Mouse (Mus musculus) intestine, embryonic 16.5 days (tissue): ENCODE results near the gene Efcab14. TPM values are rescaled to one million over a fixed set of nuclear protein-coding genes. Genes with fewer than 3 reads are reported as not detected.

Experiments
- ATAC-seq: fragments of 200-750 bp; cut with Nextera tagmentation; 2 replicates; pipeline ENCODE4 v1.8.0; 2017; ENCODE audit warnings: moderate TSS enrichment, moderate library complexity
- H3K27ac ChIP-seq: fragments of 300-500 bp; sonication (generic); 2 replicates; pipeline ENCODE4 v1.5.1; 2014; ENCODE audit warnings: mild to moderate bottlenecking, low read length
- H3K27me3 ChIP-seq: fragments of 300-500 bp; sonication (generic); replicated peaks from 2 replicates; pipeline ENCODE4 v1.6.1; 2014; ENCODE audit warnings: low read length, control low read depth, mixed read lengths; ENCODE audit not compliant: control insufficient read depth, insufficient read depth
- H3K36me3 ChIP-seq: fragments of 300-500 bp; sonication (generic); 2 replicates; pipeline ENCODE4 v1.6.1; 2014; ENCODE audit warnings: low read length, control low read depth; ENCODE audit not compliant: control insufficient read depth, insufficient read depth
- H3K4me1 ChIP-seq: fragments of 300-500 bp; sonication (generic); 2 replicates; pipeline ENCODE4 v1.6.1; 2014; ENCODE audit warnings: low read length, control low read depth, mixed read lengths; ENCODE audit not compliant: control insufficient read depth, insufficient read depth
- H3K4me2 ChIP-seq: fragments of 300-500 bp; sonication (generic); 2 replicates; pipeline ENCODE4 v1.6.1; 2014; ENCODE audit warnings: low read depth, low read length, control low read depth
- H3K4me3 ChIP-seq: fragments of 300-500 bp; sonication (generic); 2 replicates; pipeline ENCODE4 v1.5.1; 2014; ENCODE audit warnings: mild to moderate bottlenecking, low read length
- H3K9ac ChIP-seq: fragments of 300-500 bp; sonication (generic); 2 replicates; pipeline ENCODE4 v1.6.1; 2014; ENCODE audit warnings: low read depth, low read length
- H3K9me3 ChIP-seq: fragments of 300-500 bp; sonication (generic); 2 replicates; pipeline ENCODE4 v1.6.1; 2016; ENCODE audit warnings: low read length, control low read depth; ENCODE audit not compliant: control insufficient read depth
- WGBS: fragments of 180-500 bp; shearing (Covaris S2); extraction: QIAGEN DNeasy Blood & Tissue Kit; methylation state at CpG from one replicate; pipeline ENCODE4 v1.1.7; 2014; 5-methylcytosine and 5-hydroxymethylcytosine counted together
- polyA plus RNA-seq: library from polyadenylated mRNA; unstranded; fragments of >200 nt; fragmentation: Nextera tagmentation; extraction: Ambion mirVana; gene quantifications from 2 replicates; pipeline ENCODE4 v1.2.1, GENCODE M21; 2015

Gene Efcab14
- polyA plus RNA-seq, 1 experiment from 2014 or later = 32.9 TPM

DNA sequence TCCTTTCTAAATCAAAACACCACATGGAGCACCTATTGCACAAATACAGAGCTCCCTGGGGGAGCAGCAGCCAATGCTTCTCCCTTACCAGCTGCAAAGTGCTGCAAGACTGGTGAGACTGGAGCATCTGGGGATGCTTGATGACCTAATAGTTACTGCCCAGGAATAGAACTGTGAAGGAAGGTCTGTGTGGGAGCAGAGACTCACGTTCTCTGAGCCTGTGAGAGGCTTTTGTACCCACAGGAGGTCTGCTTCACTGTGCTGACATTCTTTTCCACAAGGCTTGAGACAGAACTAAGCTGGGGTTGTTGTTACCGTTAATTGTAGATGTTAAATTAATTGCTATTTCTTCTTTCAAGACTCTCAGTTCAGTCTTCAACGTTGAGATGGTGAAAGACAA is 53.3 kb downstream of the Efcab14 start:
- H3K4me1 ChIP-seq = peaks cover 6% of the 10 kb centered on the region
- no peak overlapping the region for H3K27ac ChIP-seq
- no peak overlapping the region for H3K4me3 ChIP-seq
- no peak overlapping the region for H3K9ac ChIP-seq
- H3K36me3 ChIP-seq = peaks cover 2% of the 10 kb centered on the region; the same call in 1 of the 2 replicates
- H3K4me2 ChIP-seq = no peak overlapping the region
- no peaks in the 10 kb centered on the region for H3K27me3 ChIP-seq
- 80% methylated on average over 3 of the region's 3 CpGs for WGBS
- no peaks in the 10 kb centered on the region for H3K9me3 ChIP-seq
- no peak for ATAC-seq

DNA sequence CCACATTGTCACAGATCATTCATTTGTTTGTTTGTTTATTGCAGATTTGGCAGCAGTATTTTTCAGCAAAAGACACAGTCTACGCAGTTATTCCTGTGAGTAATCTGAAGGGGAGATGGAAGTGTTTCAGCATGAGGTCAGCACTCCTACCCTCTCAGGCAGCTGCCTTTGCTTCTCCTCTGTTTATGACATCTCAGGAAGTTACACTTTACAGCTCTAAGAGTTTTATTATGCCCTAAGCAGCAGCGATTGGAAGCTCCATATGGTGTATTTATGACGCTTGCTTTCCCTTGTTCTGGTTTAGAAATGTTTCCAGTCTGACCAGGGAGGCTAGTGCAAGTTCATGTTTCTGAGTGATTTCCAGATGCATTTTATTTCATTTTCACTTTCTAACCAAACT is 57.8 kb downstream of the Efcab14 start:
- Histone ChIP-seq H3K9me3 (no peaks in the 10 kb centered on the region), H3K36me3 (peaks cover 8% of the 10 kb centered on the region; the same call in 1 of the 2 replicates), H3K27ac (peak overlapping the region; percentile 70), H3K4me2 (no peak overlapping the region), H3K4me3 (no peak overlapping the region), H3K4me1 (peaks cover 6% of the 10 kb centered on the region; the same call in 1 of the 2 replicates), H3K9ac (no peak overlapping the region), H3K27me3 (no peaks in the 10 kb centered on the region)
- 37% methylated on average over 3 of the region's 3 CpGs for WGBS
- peak; percentile 96 for ATAC-seq

DNA sequence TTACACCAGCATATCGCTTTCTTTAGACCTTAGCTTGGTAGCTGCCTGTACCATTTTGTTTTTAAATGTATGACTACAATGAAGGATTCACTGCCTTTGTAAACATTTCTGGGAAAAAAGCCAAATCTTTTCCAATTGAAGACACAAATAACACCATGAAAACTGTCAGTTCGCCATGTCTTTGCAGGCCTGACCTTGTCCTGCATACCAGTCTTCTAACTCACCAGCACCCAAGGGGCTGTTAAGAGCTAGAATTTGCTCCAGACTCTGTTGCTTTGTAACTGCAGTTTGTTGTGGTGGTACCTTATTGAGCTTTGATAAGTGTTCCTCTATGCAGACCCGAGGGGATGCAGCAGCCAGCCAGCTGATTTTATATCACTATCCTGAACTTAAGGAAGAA is 62.4 kb downstream of the Efcab14 start:
- Histone ChIP-seq H3K27me3 (no peaks in the 10 kb centered on the region), H3K9me3 (no peaks in the 10 kb centered on the region), H3K4me1 (peaks cover 3% of the 10 kb centered on the region; the same call in 1 of the 2 replicates), H3K9ac (no peak overlapping the region), H3K27ac (no peak overlapping the region), H3K4me2 (no peak overlapping the region), H3K36me3 (peaks cover 6% of the 10 kb centered on the region; the same call in 1 of the 2 replicates), H3K4me3 (no peak overlapping the region)
- no peak for ATAC-seq
- WGBS = 75% methylated on average over 3 of the region's 3 CpGs

DNA sequence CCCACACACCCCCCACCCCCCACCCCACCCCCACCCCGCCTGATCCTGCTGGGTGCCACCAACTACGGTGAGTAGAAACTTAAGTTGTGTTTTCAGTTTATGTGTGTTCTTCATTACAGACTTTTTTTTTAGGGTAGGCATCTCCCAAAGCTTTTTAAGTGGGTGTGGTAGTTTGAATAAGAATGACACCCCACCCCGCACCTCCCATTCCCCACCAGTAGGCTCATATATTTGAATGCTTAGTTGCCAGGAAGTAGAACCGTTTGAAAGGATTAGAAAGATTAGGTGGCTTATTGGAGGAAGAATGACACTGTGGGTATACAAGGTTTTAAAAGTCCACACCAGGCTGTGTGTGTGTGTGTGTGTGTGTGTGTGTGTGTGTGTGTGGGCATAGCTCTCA is 74.8 kb downstream of the Efcab14 start:
- no peaks in the 10 kb centered on the region for H3K9me3 ChIP-seq
- H3K36me3 ChIP-seq = no peaks in the 10 kb centered on the region
- no peak overlapping the region for H3K4me2 ChIP-seq
- no peak overlapping the region for H3K27ac ChIP-seq
- H3K27me3 ChIP-seq = no peaks in the 10 kb centered on the region
- no peak for ATAC-seq
- no peak overlapping the region for H3K9ac ChIP-seq
- H3K4me1 ChIP-seq = no peaks in the 10 kb centered on the region
- WGBS = 84% methylated on average over 4 of the region's 4 CpGs
- H3K4me3 ChIP-seq = no peak overlapping the region

DNA sequence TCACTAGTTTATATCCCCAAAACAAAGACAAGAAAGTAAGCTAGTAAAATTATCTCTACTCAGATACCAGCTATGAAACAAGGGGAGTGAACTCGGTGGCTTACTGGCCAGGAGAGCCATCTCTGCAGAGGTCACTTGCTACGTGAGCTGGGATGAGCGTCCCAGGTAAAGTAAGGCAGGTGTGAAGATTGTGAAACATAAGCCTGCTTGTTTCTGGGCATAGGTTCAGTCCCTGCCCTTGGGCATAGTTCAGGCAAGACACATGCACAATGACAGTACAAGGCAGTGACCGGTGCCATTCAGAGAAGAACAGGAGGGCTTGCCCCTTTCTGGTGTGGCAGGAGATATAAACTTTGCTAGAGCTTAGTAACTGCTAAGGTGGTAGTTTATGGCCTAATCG is 78.1 kb downstream of the Efcab14 start:
- no peak for ATAC-seq
- Histone ChIP-seq H3K4me1 (no peaks in the 10 kb centered on the region), H3K9me3 (no peaks in the 10 kb centered on the region), H3K27ac (no peak overlapping the region), H3K36me3 (no peaks in the 10 kb centered on the region), H3K9ac (no peak overlapping the region), H3K4me2 (no peak overlapping the region), H3K27me3 (no peaks in the 10 kb centered on the region), H3K4me3 (no peak overlapping the region)
- WGBS = 89% methylated on average over 5 of the region's 5 CpGs

GRCm38 (mm10) chr4:115820199-115820598 is 82.7 kb downstream of the Efcab14 start:
- 66% methylated on average over 3 of the region's 3 CpGs for WGBS
- no peak overlapping the region for H3K27ac ChIP-seq
- no peaks in the 10 kb centered on the region for H3K36me3 ChIP-seq
- no peak overlapping the region for H3K9ac ChIP-seq
- H3K4me3 ChIP-seq = no peak overlapping the region
- H3K9me3 ChIP-seq = no peaks in the 10 kb centered on the region
- H3K27me3 ChIP-seq = no peaks in the 10 kb centered on the region
- H3K4me2 ChIP-seq = no peak overlapping the region
- no peak for ATAC-seq
- 0 out of 2 replicates have a peak, but pooled peaks cover 5% of the 10 kb centered on the region for H3K4me1 ChIP-seq

DNA sequence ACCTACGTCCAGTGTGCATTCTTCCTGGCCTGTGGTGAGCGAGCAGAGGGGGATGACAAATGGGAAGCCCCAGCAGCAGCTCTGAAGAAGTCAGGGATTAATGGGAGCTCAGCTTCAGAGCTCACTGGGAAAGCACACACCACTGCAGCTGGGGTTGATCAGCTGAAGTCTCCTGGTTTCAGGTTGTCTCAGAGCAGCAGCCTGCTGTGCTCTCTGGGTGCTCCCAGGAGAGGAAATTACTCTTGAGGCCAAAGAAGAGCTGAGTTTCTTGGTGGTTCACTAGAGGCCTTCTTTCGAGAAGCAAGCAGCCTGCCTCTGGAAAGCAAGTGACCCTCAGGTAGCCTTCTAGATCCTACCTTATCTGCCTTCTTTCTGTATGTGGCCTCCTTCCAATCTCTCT is 83.4 kb downstream of the Efcab14 start:
- no peaks in the 10 kb centered on the region for H3K36me3 ChIP-seq
- no peak overlapping the region for H3K9ac ChIP-seq
- H3K27me3 ChIP-seq = no peaks in the 10 kb centered on the region
- H3K4me1 ChIP-seq = 0 out of 2 replicates have a peak, but pooled peaks cover 5% of the 10 kb centered on the region
- 64% methylated on average over 3 of the region's 3 CpGs for WGBS
- no peak overlapping the region for H3K4me3 ChIP-seq
- ATAC-seq = no peak
- H3K27ac ChIP-seq = no peak overlapping the region
- no peaks in the 10 kb centered on the region for H3K9me3 ChIP-seq
- H3K4me2 ChIP-seq = no peak overlapping the region

DNA sequence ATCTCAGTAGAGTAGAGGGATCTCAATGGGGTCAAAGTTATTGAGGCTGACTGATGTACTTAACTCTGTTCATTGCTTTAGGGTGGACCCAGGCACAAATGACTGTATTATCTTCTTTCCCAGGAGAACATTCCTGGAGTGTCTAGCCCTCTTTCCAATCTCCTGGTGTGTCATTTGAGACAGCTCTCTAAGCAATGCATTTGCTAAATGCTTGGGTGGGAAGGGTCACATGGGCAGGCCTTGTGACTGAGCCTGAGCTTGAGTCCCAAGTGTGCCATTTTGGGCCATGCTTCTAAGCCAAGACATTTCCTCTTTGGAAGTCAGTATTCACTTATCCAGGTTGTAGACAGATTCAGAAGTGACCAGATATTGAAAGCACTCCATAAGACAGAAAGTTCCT is 83.9 kb downstream of the Efcab14 start:
- Histone ChIP-seq H3K9me3 (no peaks in the 10 kb centered on the region), H3K4me1 (0 out of 2 replicates have a peak, but pooled peaks cover 5% of the 10 kb centered on the region), H3K36me3 (no peaks in the 10 kb centered on the region), H3K27ac (no peak overlapping the region), H3K9ac (no peak overlapping the region), H3K4me2 (no peak overlapping the region), H3K27me3 (no peaks in the 10 kb centered on the region), H3K4me3 (no peak overlapping the region)
- peak; percentile 5; the same call in 1 of the 2 replicates for ATAC-seq

GRCm38 (mm10) chr4:115821928-115822327 is 84.4 kb downstream of the Efcab14 start:
- no peak overlapping the region for H3K9ac ChIP-seq
- H3K9me3 ChIP-seq = no peaks in the 10 kb centered on the region
- no peaks in the 10 kb centered on the region for H3K27me3 ChIP-seq
- no peak overlapping the region for H3K4me3 ChIP-seq
- H3K4me1 ChIP-seq = 0 out of 2 replicates have a peak, but pooled peaks cover 5% of the 10 kb centered on the region
- 67% methylated on average over 3 of the region's 3 CpGs for WGBS
- H3K27ac ChIP-seq = no peak overlapping the region
- H3K4me2 ChIP-seq = no peak overlapping the region
- peak; percentile 38 for ATAC-seq
- H3K36me3 ChIP-seq = no peaks in the 10 kb centered on the region

- Histone ChIP-seq H3K9me3 (no peaks in the 10 kb centered on the region), H3K4me3 (no peak overlapping the region), H3K27ac (no peak overlapping the region), H3K4me2 (no peak overlapping the region), H3K36me3 (no peaks in the 10 kb centered on the region), H3K27me3 (no peaks in the 10 kb centered on the region), H3K9ac (no peak overlapping the region), H3K4me1 (peaks cover 17% of the 10 kb centered on the region)
- no peak for ATAC-seq
- WGBS = 74% methylated on average over 2 of the region's 2 CpGs
Observed at GRCm38 (mm10) chr4:115824178-115824577, 86.6 kb downstream of the Efcab14 start.
